Mouse (Mus musculus) lung, postnatal 0 days (tissue): ENCODE data around the gene Mpg.

Experiments
- CTCF ChIP-seq: IDR thresholded peaks from 2 replicates; pipeline ENCODE4 v1.5.1; 2016; ENCODE audit warnings: antibody characterized with exemption, mild to moderate bottlenecking
- EP300 ChIP-seq: IDR thresholded peaks from 2 replicates; pipeline ENCODE4 v1.6.1; 2016; ENCODE audit warnings: antibody characterized with exemption, mild to moderate bottlenecking, control low read depth

- TF ChIP-seq CTCF (no peak), EP300 (no peak)
Observed at GRCm38 (mm10) chr11:32201922-32202685, 24.2 kb upstream of the Mpg start.
